Mouse (Mus musculus): ENCODE data around the gene Mrps11.

Gene Mrps11

GRCm38 (mm10) chr7:78782639-78783581 lies at the start of gene Mrps11, which contains the start of gene Mrpl46:
Gene Mrps11, plus strand, starts transcription at chr7:78783119.
Gene Mrpl46, minus strand, starts transcription at chr7:78783531.
- DNase-seq (ENCODE audit: extremely low read depth, insufficient read length, low spot score) = peak; percentile 78

GRCm38 (mm10) chr7:78737196-78737595 lies 45.7 kb upstream of the Mrps11 start:
- DNase-seq (ENCODE audit: extremely low read depth, insufficient read length, low spot score) = no peak

- DNase-seq (ENCODE audit: extremely low read depth, insufficient read length, low spot score) = no peak
These were observed 45.2 kb upstream of the Mrps11 start, which contains the start of gene Ntrk3 for GRCm38 (mm10) chr7:78737614-78738210. Gene Ntrk3, minus strand, starts transcription at chr7:78738012.

- no peak for DNase-seq (ENCODE audit: extremely low read depth, insufficient read length, low spot score)
These were observed 43.4 kb upstream of the Mrps11 start for GRCm38 (mm10) chr7:78739351-78740000.

- DNase-seq (ENCODE audit: extremely low read depth, insufficient read length, low spot score) = no peak
These were observed 39.1 kb upstream of the Mrps11 start for GRCm38 (mm10) chr7:78743731-78744385.

GRCm38 (mm10) chr7:78752961-78753360 lies 30.0 kb upstream of the Mrps11 start:
- DNase-seq (ENCODE audit: extremely low read depth, insufficient read length, low spot score) = no peak

- no peak for DNase-seq (ENCODE audit: extremely low read depth, insufficient read length, low spot score)
These were observed 29.0 kb upstream of the Mrps11 start for GRCm38 (mm10) chr7:78753752-78754457.

GRCm38 (mm10) chr7:78754458-78755000 lies 28.4 kb upstream of the Mrps11 start:
- no peak for DNase-seq (ENCODE audit: extremely low read depth, insufficient read length, low spot score)

GRCm38 (mm10) chr7:78763801-78764200 lies 19.1 kb upstream of the Mrps11 start:
- no peak for DNase-seq (ENCODE audit: extremely low read depth, insufficient read length, low spot score)

GRCm38 (mm10) chr7:78765215-78765631 lies 17.7 kb upstream of the Mrps11 start:
- DNase-seq (ENCODE audit: extremely low read depth, insufficient read length, low spot score) = no peak

- DNase-seq (ENCODE audit: extremely low read depth, insufficient read length, low spot score) = peak; percentile 24
These were observed 16.8 kb upstream of the Mrps11 start for GRCm38 (mm10) chr7:78766019-78766683.

- no peak for DNase-seq (ENCODE audit: extremely low read depth, insufficient read length, low spot score)
These were observed 14.9 kb upstream of the Mrps11 start for GRCm38 (mm10) chr7:78767929-78768531.

- DNase-seq (ENCODE audit: extremely low read depth, insufficient read length, low spot score) = no peak
These were observed 13.8 kb upstream of the Mrps11 start for GRCm38 (mm10) chr7:78769075-78769652.

- no peak for DNase-seq (ENCODE audit: extremely low read depth, insufficient read length, low spot score)
These were observed 12.0 kb upstream of the Mrps11 start for GRCm38 (mm10) chr7:78770936-78771335.

GRCm38 (mm10) chr7:78778741-78779140 lies 4.2 kb upstream of the Mrps11 start:
- no peak for DNase-seq (ENCODE audit: extremely low read depth, insufficient read length, low spot score)

- no peak for DNase-seq (ENCODE audit: extremely low read depth, insufficient read length, low spot score)
These were observed 3.0 kb downstream of the Mrps11 start for GRCm38 (mm10) chr7:78785906-78786305.

- DNase-seq (ENCODE audit: extremely low read depth, insufficient read length, low spot score) = no peak
These were observed 5.0 kb downstream of the Mrps11 start for GRCm38 (mm10) chr7:78787793-78788380.
